8 mouse cellular contexts compared by ENCODE assay signal in the genomic region with DNA sequence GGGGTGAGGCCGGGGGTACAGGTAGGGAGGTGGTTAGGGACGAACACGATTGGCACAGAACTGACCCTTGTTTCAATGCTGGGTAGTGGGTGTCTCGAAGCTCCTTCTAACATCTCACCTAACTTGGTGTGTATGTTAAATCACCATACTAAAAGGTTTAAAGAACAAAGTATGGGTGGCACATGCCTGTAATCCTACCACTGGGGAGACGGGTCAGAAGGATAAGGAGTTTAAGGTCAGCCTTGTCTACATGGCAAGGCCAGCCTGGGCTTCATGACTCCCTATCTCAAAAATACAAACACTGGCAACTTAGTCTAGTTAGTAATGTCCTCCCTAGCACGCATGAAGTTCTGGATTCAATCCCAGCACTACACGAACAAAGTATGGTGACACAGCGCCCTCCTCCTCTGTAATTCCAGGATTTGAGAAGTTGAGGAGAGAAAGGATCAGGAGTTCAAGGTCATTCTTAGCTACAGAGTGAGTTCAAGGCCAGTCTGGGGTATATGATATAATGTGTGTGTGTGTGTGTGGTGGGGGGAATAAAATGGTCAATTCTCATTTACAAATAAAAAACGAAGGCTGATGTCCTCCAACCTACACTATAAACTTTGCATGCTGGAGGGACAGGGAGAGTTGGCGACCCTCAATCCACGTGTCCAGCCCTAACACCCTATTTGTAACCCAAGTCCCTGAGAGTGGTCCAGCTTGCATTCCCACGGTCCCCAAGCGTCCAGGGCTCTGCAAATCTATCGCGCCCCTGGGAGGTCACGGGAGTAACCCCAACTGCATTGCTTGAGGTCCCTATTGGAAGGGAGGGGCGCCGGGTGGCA. TPM values are rescaled to one million over a fixed set of nuclear protein-coding genes. Genes with fewer than 3 reads are reported as not detected.
DNase-seq lines count a peak whose midpoint lies in the region; ATAC-seq and TF ChIP-seq lines count a peak whose summit lies in the region.

No protein-coding gene starts in this region.

- WGBS in heart, embryonic 16.5 days: 31% methylated on average over 18 of the region's 18 CpGs
- WGBS in liver, embryonic 11.5 days: 31% methylated on average over 18 of the region's 18 CpGs
- 36% methylated on average over 18 of the region's 18 CpGs for WGBS in small intestine, adult 2 months

- peaks cover 43% of the 10 kb centered on the region for H3K4me1 ChIP-seq in heart, embryonic 16.5 days (ENCODE audit: control insufficient read depth, insufficient read depth, low read length)
- peaks cover 45% of the 10 kb centered on the region for H3K4me1 ChIP-seq in liver, embryonic 11.5 days (replicated peaks; ENCODE audit: control insufficient read depth, insufficient read depth, low read length)
- H3K4me1 ChIP-seq in small intestine, adult 2 months (ENCODE audit: control insufficient read depth, insufficient read depth, insufficient read length, low read length): peaks cover 3% of the 10 kb centered on the region; the same call in 1 of the 2 replicates

- DNase-seq in heart, adult 18-20 months: peak; percentile 60
- DNase-seq in heart, postnatal 14 days: no peak
- peak; percentile 79 for DNase-seq in adipocyte (ENCODE audit: low spot score)
- DNase-seq in liver, embryonic 11.5 days (ENCODE audit: low spot score): no peak
- no peak for DNase-seq in gastrocnemius, adult 18-20 months (ENCODE audit: low spot score)
- no peak for DNase-seq in urinary bladder, postnatal 36 days (ENCODE audit: low spot score in 2 of 2)

- peak overlapping the region; percentile 70 for H3K4me2 ChIP-seq in heart, embryonic 16.5 days (ENCODE audit: low read depth, low read length)
- H3K4me2 ChIP-seq in liver, embryonic 11.5 days: peak overlapping the region; percentile 97

- H3K9me3 ChIP-seq in heart, embryonic 16.5 days (replicated peaks; ENCODE audit: control insufficient read depth, low read length): no peaks in the 10 kb centered on the region
- no peaks in the 10 kb centered on the region for H3K9me3 ChIP-seq in liver, embryonic 11.5 days (ENCODE audit: control insufficient read depth, low read length)

- H3K4me3 ChIP-seq in heart, embryonic 16.5 days (ENCODE audit: low read length): peak overlapping the region; percentile 89
- H3K4me3 ChIP-seq in liver, embryonic 11.5 days (ENCODE audit: low read depth, low read length): peak overlapping the region; percentile 87
- H3K4me3 ChIP-seq in small intestine, adult 2 months (ENCODE audit: low read depth, low read length): peak overlapping the region; percentile 91

- TF ChIP-seq CTCF in small intestine, adult 2 months (IDR thresholded peaks at IDR 0.05; ENCODE audit: extremely low read depth, insufficient read length, insufficient replicate concordance, low read depth, low read length): no peak

- peak overlapping the region; percentile 79 for H3K27ac ChIP-seq in heart, embryonic 16.5 days (ENCODE audit: low read length)
- peak overlapping the region; percentile 70 for H3K27ac ChIP-seq in liver, embryonic 11.5 days (ENCODE audit: low read depth, low read length)
- peak overlapping the region; percentile 57 for H3K27ac ChIP-seq in small intestine, adult 2 months (ENCODE audit: insufficient read depth, low read depth, low read length)

- intact Hi-C loops in heart, postnatal 14 days (cut with DNase I): loop anchor here (2.0 to 5.0 kb wide), 3 partner anchors 30 to 127 kb away; a partner anchor contains a TSS

- H3K27me3 ChIP-seq in heart, embryonic 16.5 days (ENCODE audit: control insufficient read depth, insufficient read depth, low read length): no peaks in the 10 kb centered on the region
- no peaks in the 10 kb centered on the region for H3K27me3 ChIP-seq in liver, embryonic 11.5 days (replicated peaks; ENCODE audit: control insufficient read depth, insufficient read depth, low read length)
- no peaks in the 10 kb centered on the region for H3K27me3 ChIP-seq in small intestine, adult 2 months (ENCODE audit: control insufficient read depth, insufficient read depth, low read length)

- no peak for TF ChIP-seq POLR2A in small intestine, adult 2 months (IDR thresholded peaks at IDR 0.05; ENCODE audit: low read depth, low read length)

- ATAC-seq in heart, embryonic 16.5 days (replicated peaks; ENCODE audit: extremely low read depth, insufficient read depth, low FRiP score): no peak
- ATAC-seq in liver, embryonic 11.5 days (replicated peaks; ENCODE audit: low FRiP score): no peak

- peaks cover 4% of the 10 kb centered on the region; the same call in 1 of the 2 replicates for H3K36me3 ChIP-seq in heart, embryonic 16.5 days (ENCODE audit: control insufficient read depth, insufficient read depth)
- H3K36me3 ChIP-seq in liver, embryonic 11.5 days (ENCODE audit: control insufficient read depth, insufficient read depth, low read length): no peaks in the 10 kb centered on the region
- H3K36me3 ChIP-seq in small intestine, adult 2 months (ENCODE audit: control insufficient read depth, insufficient read depth, low read length): no peaks in the 10 kb centered on the region

- H3K9ac ChIP-seq in heart, embryonic 16.5 days (ENCODE audit: low read length): peak overlapping the region; percentile 90
- H3K9ac ChIP-seq in liver, embryonic 11.5 days (ENCODE audit: low read depth, low read length): peak overlapping the region; percentile 87

RNA-seq across cellular contexts. Expression of a gene that starts 0.9 kb away (rescaled TPM):
- 100 to 1,000 TPM; 126 to 130 TPM for total RNA-seq in heart, adult 18-20 months (2021)
- 10 to 100 TPM; 80.5 to 84.2 TPM for total RNA-seq in heart, postnatal 14 days (2021)
- polyA plus RNA-seq in heart, embryonic 16.5 days (2015; fragmentation: Nextera tagmentation; extraction: Ambion mirVana): 7.1 and 11.0 TPM in 2 replicates
- 25.1 and 31.1 TPM in 2 replicates for polyA plus RNA-seq in liver, embryonic 11.5 days (2014; fragmentation: Nextera tagmentation; extraction: Ambion mirVana)
- 27.8 and 34.8 TPM in 2 replicates for polyA plus RNA-seq in small intestine, adult 2 months (2012; rRNA removed)
- total RNA-seq in gastrocnemius, adult 18-20 months (2021): 10 to 100 TPM; 21.7 to 24.4 TPM

Comparison
In these comparisons a context has a peak if more than half of its experiments do, and no peak if none do; other contexts are left out.
1. DNase-seq: peak in heart, adult 18-20 months (2 of 2) and adipocyte (single experiment); none in heart, postnatal 14 days (0 of 2), liver, embryonic 11.5 days (single experiment), gastrocnemius, adult 18-20 months (single experiment) and urinary bladder, postnatal 36 days (0 of 2).
2. Peak in every context shown above with its lines, with median percentiles within 50 percentile points of each other: H3K27ac ChIP-seq and H3K4me3 ChIP-seq.